Mouse (Mus musculus): ENCODE measurements around the gene Smim6. TPM values are rescaled to one million over a fixed set of nuclear protein-coding genes. Genes with fewer than 3 reads are reported as not detected.

The Smim6 gene
- polyA plus RNA-seq (2015; fragmentation: Illumina TruSeq; extraction: RNeasy Lipid Tissue Mini Kit (QIAGEN cat#74804); ENCODE audit: low read depth, low replicate concordance) = not detected

DNA sequence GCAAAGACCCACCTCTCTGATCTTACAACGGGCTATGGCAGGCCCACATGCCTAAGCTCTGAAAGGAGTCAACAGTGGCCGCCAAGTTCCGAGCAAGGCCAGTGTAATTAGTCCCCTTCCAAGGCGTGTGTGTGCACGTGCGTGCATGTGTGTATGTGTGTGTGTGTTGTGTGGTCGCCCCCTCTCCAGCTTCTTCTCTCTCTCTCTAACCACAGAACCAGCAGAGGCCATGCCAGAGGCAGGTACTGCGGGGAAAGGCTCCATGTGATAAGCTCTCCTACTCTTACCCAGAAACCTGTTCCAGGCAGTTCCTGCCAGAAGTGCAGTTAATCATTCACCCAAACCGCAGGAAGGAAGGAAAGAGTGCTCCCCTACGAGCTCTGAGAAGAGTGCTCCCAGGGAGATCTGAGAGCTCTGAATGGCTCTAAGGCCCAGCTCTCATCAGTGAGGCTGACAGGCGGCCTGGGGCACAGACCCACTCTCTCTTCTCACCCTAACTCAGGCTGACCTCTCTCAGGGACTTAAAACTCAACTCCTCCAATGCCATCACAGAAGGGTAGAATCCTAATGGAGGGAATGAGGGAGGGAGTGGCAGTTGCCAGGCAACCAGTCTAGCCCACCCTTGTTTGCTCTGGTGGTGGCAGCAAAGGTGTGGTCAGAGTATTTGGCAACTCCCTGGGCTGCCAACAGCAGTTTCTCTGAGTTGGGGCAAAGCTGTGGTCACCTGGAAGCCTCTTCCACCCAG is at the start of gene Smim6:
Gene Smim6 (plus strand): TSS at position 386 of the 745 bp plus-strand sequence.

DNA sequence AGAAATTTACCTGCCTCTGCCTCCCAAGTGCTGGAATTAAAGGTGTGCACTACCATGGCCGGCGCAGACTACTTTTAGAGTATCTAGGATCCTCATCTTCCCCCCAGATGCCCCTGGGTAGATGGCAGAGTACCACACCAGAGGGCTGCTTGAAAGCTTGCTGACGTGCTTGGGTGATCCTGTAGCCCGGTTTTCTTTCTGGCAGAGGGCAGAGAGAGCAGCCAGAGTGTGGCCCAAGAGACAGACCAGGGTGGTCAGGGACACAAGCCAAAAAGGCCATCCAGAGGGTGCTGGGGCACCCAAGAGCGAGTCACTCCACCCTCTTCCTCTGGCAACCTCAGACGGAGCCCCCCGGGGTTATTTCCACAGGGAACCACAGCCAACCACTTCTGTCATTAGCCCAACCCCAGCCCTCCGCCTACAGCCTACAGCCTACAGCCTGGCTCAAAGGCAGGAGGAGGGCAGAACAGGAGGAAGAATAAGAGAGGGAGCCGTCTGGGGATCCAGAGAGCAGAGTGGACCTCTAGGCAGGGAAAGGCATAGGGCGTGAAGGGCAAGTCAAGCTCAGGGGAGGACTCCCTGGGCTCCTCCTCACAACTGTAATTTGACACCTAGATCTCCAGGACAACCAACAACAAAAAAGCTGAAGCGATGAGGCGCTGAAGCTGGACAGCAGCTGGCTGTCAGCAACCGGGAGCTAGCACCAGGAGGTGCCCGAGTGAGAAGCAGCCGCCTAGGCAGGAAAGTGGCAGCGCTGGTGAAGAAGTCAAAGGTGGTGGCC is 12.1 kb upstream of the Smim6 start, which contains the start of gene Smim5:
Gene Smim5 (plus strand): TSS at position 481 of the 781 bp plus-strand sequence.

DNA sequence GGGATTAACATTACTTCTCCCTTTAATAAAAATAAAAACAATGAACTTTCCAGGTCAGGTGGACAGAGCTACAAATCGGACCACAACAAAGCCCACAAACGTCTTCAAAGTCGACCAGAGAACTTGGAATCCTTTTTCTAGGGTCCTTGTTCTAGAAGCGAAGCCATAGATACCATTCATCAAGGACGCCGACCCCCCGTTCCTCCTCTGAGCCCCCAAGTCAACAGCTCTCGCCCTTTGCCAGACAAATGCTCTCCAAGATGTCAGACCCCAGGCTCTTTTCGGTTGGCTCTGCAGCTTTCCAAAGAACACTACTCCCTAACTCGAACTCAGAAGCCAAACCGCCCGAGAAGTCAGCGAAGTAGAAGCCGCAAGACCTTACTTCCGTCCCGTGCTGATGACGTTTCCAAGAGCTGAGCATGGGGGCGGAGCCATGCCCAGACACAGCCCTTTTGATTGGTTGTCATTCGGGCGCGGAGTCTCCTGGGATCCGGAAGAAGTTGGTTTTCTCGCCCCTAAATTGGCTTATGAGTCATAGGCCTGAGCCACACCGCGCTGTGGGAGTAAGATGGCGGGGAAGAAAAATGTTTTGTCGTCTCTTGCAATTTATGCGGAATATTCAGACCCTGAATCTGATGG is 21.4 kb downstream of the Smim6 start, which contains the start of the genes Sap30bp and Recql5:
Gene Sap30bp (plus strand): TSS at position 175 of the 639 bp plus-strand sequence.
Gene Recql5 (minus strand): TSS at position 370 of the 639 bp plus-strand sequence.

Other genes with a start within 250 kb of the Smim6 start
- gene Grb2, start 203.4 kb upstream of the Smim6 start, polyA plus RNA-seq (2015; fragmentation: Illumina TruSeq; extraction: RNeasy Lipid Tissue Mini Kit (QIAGEN cat#74804); ENCODE audit: low read depth, low replicate concordance) = 134 TPM
- 27.0 TPM for gene Tmem94, start 146.6 kb upstream of the Smim6 start, polyA plus RNA-seq (2015; fragmentation: Illumina TruSeq; extraction: RNeasy Lipid Tissue Mini Kit (QIAGEN cat#74804); ENCODE audit: low read depth, low replicate concordance)
- gene Caskin2, start 98.4 kb upstream of the Smim6 start, polyA plus RNA-seq (2015; fragmentation: Illumina TruSeq; extraction: RNeasy Lipid Tissue Mini Kit (QIAGEN cat#74804); ENCODE audit: low read depth, low replicate concordance) = 13.2 TPM
- gene Tsen54, start 97.3 kb upstream of the Smim6 start, polyA plus RNA-seq (2015; fragmentation: Illumina TruSeq; extraction: RNeasy Lipid Tissue Mini Kit (QIAGEN cat#74804); ENCODE audit: low read depth, low replicate concordance) = 10.9 TPM
- gene Llgl2, start 88.0 kb upstream of the Smim6 start, polyA plus RNA-seq (2015; fragmentation: Illumina TruSeq; extraction: RNeasy Lipid Tissue Mini Kit (QIAGEN cat#74804); ENCODE audit: low read depth, low replicate concordance) = 5.6 TPM
- gene Myo15b, start 53.6 kb upstream of the Smim6 start, polyA plus RNA-seq (2015; fragmentation: Illumina TruSeq; extraction: RNeasy Lipid Tissue Mini Kit (QIAGEN cat#74804); ENCODE audit: low read depth, low replicate concordance) = 0.82 TPM
- gene Smim5, start 12.1 kb upstream of the Smim6 start, polyA plus RNA-seq (2015; fragmentation: Illumina TruSeq; extraction: RNeasy Lipid Tissue Mini Kit (QIAGEN cat#74804); ENCODE audit: low read depth, low replicate concordance) = 0.70 TPM
- gene Sap30bp, start 21.3 kb downstream of the Smim6 start, polyA plus RNA-seq (2015; fragmentation: Illumina TruSeq; extraction: RNeasy Lipid Tissue Mini Kit (QIAGEN cat#74804); ENCODE audit: low read depth, low replicate concordance) = 55.3 TPM
- gene Recql5, start 21.5 kb downstream of the Smim6 start, polyA plus RNA-seq (2015; fragmentation: Illumina TruSeq; extraction: RNeasy Lipid Tissue Mini Kit (QIAGEN cat#74804); ENCODE audit: low read depth, low replicate concordance) = 19.8 TPM
- 8.7 TPM for gene Itgb4, start 62.7 kb downstream of the Smim6 start, polyA plus RNA-seq (2015; fragmentation: Illumina TruSeq; extraction: RNeasy Lipid Tissue Mini Kit (QIAGEN cat#74804); ENCODE audit: low read depth, low replicate concordance)
- 17.0 TPM for gene Galk1, start 100.7 kb downstream of the Smim6 start, polyA plus RNA-seq (2015; fragmentation: Illumina TruSeq; extraction: RNeasy Lipid Tissue Mini Kit (QIAGEN cat#74804); ENCODE audit: low read depth, low replicate concordance)
- 240 TPM for gene H3f3b, start 115.9 kb downstream of the Smim6 start, polyA plus RNA-seq (2015; fragmentation: Illumina TruSeq; extraction: RNeasy Lipid Tissue Mini Kit (QIAGEN cat#74804); ENCODE audit: low read depth, low replicate concordance)
- 13.7 TPM for gene Unk, start 118.3 kb downstream of the Smim6 start, polyA plus RNA-seq (2015; fragmentation: Illumina TruSeq; extraction: RNeasy Lipid Tissue Mini Kit (QIAGEN cat#74804); ENCODE audit: low read depth, low replicate concordance)
- gene Unc13d, start 165.9 kb downstream of the Smim6 start, polyA plus RNA-seq (2015; fragmentation: Illumina TruSeq; extraction: RNeasy Lipid Tissue Mini Kit (QIAGEN cat#74804); ENCODE audit: low read depth, low replicate concordance) = 0.76 TPM
- gene Wbp2, start 175.0 kb downstream of the Smim6 start, polyA plus RNA-seq (2015; fragmentation: Illumina TruSeq; extraction: RNeasy Lipid Tissue Mini Kit (QIAGEN cat#74804); ENCODE audit: low read depth, low replicate concordance) = 423 TPM
- 4.4 TPM for gene Trim47, start 215.2 kb downstream of the Smim6 start, polyA plus RNA-seq (2015; fragmentation: Illumina TruSeq; extraction: RNeasy Lipid Tissue Mini Kit (QIAGEN cat#74804); ENCODE audit: low read depth, low replicate concordance)
- gene Trim65, start 219.1 kb downstream of the Smim6 start, polyA plus RNA-seq (2015; fragmentation: Illumina TruSeq; extraction: RNeasy Lipid Tissue Mini Kit (QIAGEN cat#74804); ENCODE audit: low read depth, low replicate concordance) = 3.2 TPM
- gene Mrpl38, start 226.9 kb downstream of the Smim6 start, polyA plus RNA-seq (2015; fragmentation: Illumina TruSeq; extraction: RNeasy Lipid Tissue Mini Kit (QIAGEN cat#74804); ENCODE audit: low read depth, low replicate concordance) = 64.8 TPM

Data from brain, adult 10 weeks (tissue).